Mouse (Mus musculus) spleen, adult 2 months (tissue): Measurements from ENCODE around the gene Zyg11a.

ENCODE experiments used
- CTCF ChIP-seq: fragments of 200-500 bp; IDR thresholded peaks from 2 replicates; pipeline ENCODE4 v1.5.1; 2011; ENCODE audit warnings: mild to moderate bottlenecking, inconsistent platforms; ENCODE audit not compliant: insufficient read depth, insufficient read length, insufficient replicate concordance; ENCODE audit errors: extremely low read depth
- POLR2A ChIP-seq: fragments of 200-500 bp; IDR thresholded peaks from 2 replicates; pipeline ENCODE4 v1.6.1; 2011; ENCODE audit warnings: low read depth, low read length, inconsistent platforms

GRCm38 (mm10) chr4:108196277-108196855 is 21.5 kb downstream of the Zyg11a start:
- TF ChIP-seq POLR2A (no peak), CTCF (no peak)
